Mouse (Mus musculus): ENCODE results near the gene Mep1a.
"Not testable (repeated sequence)": the region's sequence is repeated elsewhere in the genome, so short reads cannot be mapped to it uniquely, and the experiment has no call there.

Gene Mep1a

GRCm38 (mm10) chr17:43502592-43502991 lies at the start of gene Mep1a:
TSS of gene Mep1a (minus strand) at chr17:43502812.
- no peak for DNase-seq (ENCODE audit: low read depth, low spot score)

- DNase-seq (ENCODE audit: low read depth, low spot score), result no peak
Observed at GRCm38 (mm10) chr17:43551122-43551630, 48.6 kb upstream of the Mep1a start.

- DNase-seq (ENCODE audit: low read depth, low spot score), result no peak
Observed at GRCm38 (mm10) chr17:43544040-43544439, 41.4 kb upstream of the Mep1a start.

GRCm38 (mm10) chr17:43543539-43543938 lies 40.9 kb upstream of the Mep1a start, which contains the start of gene Ankrd66:
TSS of gene Ankrd66 (minus strand) at chr17:43543639.
- DNase-seq (ENCODE audit: low read depth, low spot score), result no peak

GRCm38 (mm10) chr17:43538767-43539166 lies 36.2 kb upstream of the Mep1a start:
- no peak for DNase-seq (ENCODE audit: low read depth, low spot score)

GRCm38 (mm10) chr17:43536841-43537240 lies 34.2 kb upstream of the Mep1a start:
- DNase-seq (ENCODE audit: low read depth, low spot score), result not testable (repeated sequence)

- peak; percentile 18 for DNase-seq (ENCODE audit: low read depth, low spot score)
Observed at GRCm38 (mm10) chr17:43534362-43535222, 32.0 kb upstream of the Mep1a start.

GRCm38 (mm10) chr17:43531192-43531591 lies 28.6 kb upstream of the Mep1a start:
- DNase-seq (ENCODE audit: low read depth, low spot score), result no peak

- no peak for DNase-seq (ENCODE audit: low read depth, low spot score)
Observed at GRCm38 (mm10) chr17:43530507-43530906, 27.9 kb upstream of the Mep1a start.

- DNase-seq (ENCODE audit: low read depth, low spot score), result no peak
Observed at GRCm38 (mm10) chr17:43520166-43520565, 17.6 kb upstream of the Mep1a start.

GRCm38 (mm10) chr17:43518644-43519409 lies 16.2 kb upstream of the Mep1a start:
- peak; percentile 40 for DNase-seq (ENCODE audit: low read depth, low spot score)

- no peak for DNase-seq (ENCODE audit: low read depth, low spot score)
Observed at GRCm38 (mm10) chr17:43510782-43511181, 8.2 kb upstream of the Mep1a start.

GRCm38 (mm10) chr17:43504594-43504934 lies 2.0 kb upstream of the Mep1a start:
- DNase-seq (ENCODE audit: low read depth, low spot score), result no peak

GRCm38 (mm10) chr17:43503861-43504593 lies 1.4 kb upstream of the Mep1a start:
- DNase-seq (ENCODE audit: low read depth, low spot score), result no peak

- DNase-seq (ENCODE audit: low read depth, low spot score), result no peak
Observed at GRCm38 (mm10) chr17:43501631-43502030, 981 bp downstream of the Mep1a start.

GRCm38 (mm10) chr17:43501223-43501622 lies 1.4 kb downstream of the Mep1a start:
- no peak for DNase-seq (ENCODE audit: low read depth, low spot score)

- no peak for DNase-seq (ENCODE audit: low read depth, low spot score)
Observed at GRCm38 (mm10) chr17:43500513-43500912, 2.1 kb downstream of the Mep1a start.

- no peak for DNase-seq (ENCODE audit: low read depth, low spot score)
Observed at GRCm38 (mm10) chr17:43497521-43497920, 5.1 kb downstream of the Mep1a start.

GRCm38 (mm10) chr17:43495502-43495901 lies 7.1 kb downstream of the Mep1a start:
- DNase-seq (ENCODE audit: low read depth, low spot score), result no peak

- not testable (repeated sequence) for DNase-seq (ENCODE audit: low read depth, low spot score)
Observed at GRCm38 (mm10) chr17:43490371-43490770, 12.2 kb downstream of the Mep1a start.

GRCm38 (mm10) chr17:43488439-43489151 lies 14.0 kb downstream of the Mep1a start:
- no peak for DNase-seq (ENCODE audit: low read depth, low spot score)
